Mouse (Mus musculus): ENCODE results near the gene Tma7. TPM values are rescaled to one million over a fixed set of nuclear protein-coding genes. Genes with fewer than 3 reads are reported as not detected.

Tma7 gene
- polyA plus RNA-seq, 1 experiment = 97.9 TPM

DNA sequence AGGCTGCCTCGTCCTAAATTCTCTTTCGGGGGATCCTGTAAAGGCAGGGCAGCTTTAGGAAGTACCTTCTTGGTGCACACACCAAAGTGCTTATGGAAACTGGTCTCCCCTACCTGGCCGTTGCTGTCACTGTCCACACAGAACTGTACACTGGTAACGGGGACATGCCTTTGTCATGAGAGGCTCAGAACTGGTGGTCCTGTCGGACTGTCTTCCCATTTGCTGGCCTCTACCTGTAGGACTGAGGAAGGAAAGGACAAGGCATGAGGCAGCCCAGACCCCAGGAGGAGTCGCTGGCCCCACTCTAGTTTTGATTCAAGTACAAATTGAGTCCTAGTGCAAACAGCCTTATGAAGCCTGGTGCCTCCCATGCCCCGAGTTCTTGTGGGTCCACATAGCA, 51.4 kb downstream of the Tma7 start:
- no peaks in the 10 kb centered on the region for H3K36me3 ChIP-seq (ENCODE audit: control insufficient read depth)
- H3K27me3 ChIP-seq (ENCODE audit: control insufficient read depth) = no peaks in the 10 kb centered on the region
- H3K4me1 ChIP-seq (ENCODE audit: control insufficient read depth) = peaks cover 16% of the 10 kb centered on the region
- no peaks in the 10 kb centered on the region for H3K9me3 ChIP-seq (ENCODE audit: control insufficient read depth, low read length)
- no peak overlapping the region for H3K4me3 ChIP-seq (replicated peaks)
- no peak for TF ChIP-seq GATA1 (IDR thresholded peaks at IDR 0.05; ENCODE audit: low read length)
- TF ChIP-seq TAL1 (IDR thresholded peaks at IDR 0.05; ENCODE audit: low read length) = no peak

DNA sequence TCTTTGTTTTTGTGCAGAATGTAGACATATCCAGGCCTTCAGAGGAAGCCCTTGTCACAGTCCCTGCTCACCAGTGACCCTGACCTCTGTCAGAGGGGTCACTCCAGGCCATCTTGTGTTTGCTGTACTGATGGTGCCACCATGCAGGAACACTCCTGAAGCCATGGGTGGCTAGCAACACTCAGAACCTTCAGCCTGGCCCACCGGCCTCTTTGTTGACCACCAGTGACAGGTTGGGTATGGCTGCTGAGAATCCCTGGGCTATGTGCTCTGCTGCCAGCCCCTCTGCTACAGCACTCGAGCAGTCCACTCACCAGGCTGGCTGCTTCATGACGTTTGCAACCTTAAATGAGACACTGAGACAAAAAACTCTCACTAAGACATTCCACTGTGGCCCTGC, 52.1 kb downstream of the Tma7 start:
- Histone ChIP-seq H3K4me1 (ENCODE audit: control insufficient read depth) (peaks cover 16% of the 10 kb centered on the region), H3K27me3 (ENCODE audit: control insufficient read depth) (no peaks in the 10 kb centered on the region), H3K9me3 (ENCODE audit: control insufficient read depth, low read length) (no peaks in the 10 kb centered on the region), H3K36me3 (ENCODE audit: control insufficient read depth) (no peaks in the 10 kb centered on the region), H3K4me3 (replicated peaks) (no peak overlapping the region)
- TF ChIP-seq TAL1 (IDR thresholded peaks at IDR 0.05; ENCODE audit: low read length) = no peak
- TF ChIP-seq GATA1 (IDR thresholded peaks at IDR 0.05; ENCODE audit: low read length) = no peak

DNA sequence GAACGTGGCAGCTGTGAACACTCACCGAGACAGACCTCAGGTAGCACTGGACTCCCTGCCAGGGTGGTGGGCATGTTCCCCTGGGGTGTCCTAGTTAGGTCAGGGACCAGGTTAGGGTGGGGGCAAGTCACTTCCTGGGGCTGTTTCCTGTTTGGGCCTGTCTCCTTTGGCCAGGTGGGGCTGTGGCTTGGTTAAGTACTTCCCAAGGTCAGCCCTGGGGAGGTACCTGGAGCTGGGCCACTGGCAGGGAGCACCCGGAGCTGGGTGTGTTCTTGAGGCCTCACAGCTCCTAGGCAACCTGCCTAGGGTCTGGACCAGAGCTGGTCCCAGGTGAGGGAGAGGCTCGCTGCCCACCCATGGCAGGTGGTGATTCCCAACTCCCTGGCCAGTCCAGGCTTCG, 53.5 kb downstream of the Tma7 start:
- Histone ChIP-seq H3K9me3 (ENCODE audit: control insufficient read depth, low read length) (no peaks in the 10 kb centered on the region), H3K27me3 (ENCODE audit: control insufficient read depth) (no peaks in the 10 kb centered on the region), H3K36me3 (ENCODE audit: control insufficient read depth) (no peaks in the 10 kb centered on the region), H3K4me3 (replicated peaks) (no peak overlapping the region), H3K4me1 (ENCODE audit: control insufficient read depth) (peaks cover 16% of the 10 kb centered on the region)
- TF ChIP-seq GATA1 (IDR thresholded peaks at IDR 0.05; ENCODE audit: low read length) = no peak
- TF ChIP-seq TAL1 (IDR thresholded peaks at IDR 0.05; ENCODE audit: low read length) = no peak

DNA sequence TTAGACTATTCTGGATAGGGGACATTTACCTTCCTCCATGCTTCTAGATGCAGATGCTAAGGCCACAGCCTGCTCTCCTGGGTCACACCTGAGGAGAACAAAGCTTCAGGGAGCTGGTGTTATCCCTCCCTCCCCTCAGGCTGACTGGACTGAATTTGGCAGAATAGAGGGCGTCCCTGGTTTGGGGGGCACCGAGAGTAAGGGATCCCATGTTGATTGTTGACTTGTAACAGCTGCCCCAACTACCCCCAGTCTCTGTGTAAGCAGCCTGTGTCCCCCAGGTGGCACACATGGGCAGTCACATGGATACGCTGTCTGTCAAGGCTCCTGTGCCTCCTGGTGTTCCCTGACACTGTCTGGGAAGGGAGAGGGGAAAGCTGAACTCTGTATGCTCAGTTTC, 54.0 kb downstream of the Tma7 start:
- Histone ChIP-seq H3K4me3 (replicated peaks) (no peak overlapping the region), H3K27me3 (ENCODE audit: control insufficient read depth) (no peaks in the 10 kb centered on the region), H3K36me3 (ENCODE audit: control insufficient read depth) (no peaks in the 10 kb centered on the region), H3K9me3 (ENCODE audit: control insufficient read depth, low read length) (no peaks in the 10 kb centered on the region), H3K4me1 (ENCODE audit: control insufficient read depth) (peaks cover 16% of the 10 kb centered on the region)
- TF ChIP-seq TAL1 (IDR thresholded peaks at IDR 0.05; ENCODE audit: low read length) = no peak
- TF ChIP-seq GATA1 (IDR thresholded peaks at IDR 0.05; ENCODE audit: low read length) = no peak

DNA sequence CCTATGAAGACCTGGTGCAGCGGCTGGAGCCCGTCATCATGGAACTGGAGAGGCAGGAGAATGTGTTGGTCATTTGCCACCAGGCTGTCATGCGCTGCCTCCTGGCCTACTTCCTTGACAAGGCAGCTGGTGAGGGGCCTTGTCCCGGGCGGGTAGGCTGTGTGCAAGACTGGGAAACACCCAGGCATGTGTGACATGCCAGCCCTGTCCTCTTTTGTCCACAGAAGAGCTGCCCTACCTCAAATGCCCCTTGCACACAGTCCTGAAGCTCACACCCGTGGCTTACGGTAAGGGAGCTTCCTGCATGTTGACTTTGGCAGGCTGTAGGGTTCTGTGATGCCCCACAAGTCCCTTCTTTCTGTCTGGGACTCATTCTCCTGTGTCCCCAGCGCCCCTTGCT, 54.9 kb downstream of the Tma7 start:
- Histone ChIP-seq H3K4me1 (ENCODE audit: control insufficient read depth) (peaks cover 12% of the 10 kb centered on the region), H3K27me3 (ENCODE audit: control insufficient read depth) (no peaks in the 10 kb centered on the region), H3K9me3 (ENCODE audit: control insufficient read depth, low read length) (no peaks in the 10 kb centered on the region), H3K4me3 (replicated peaks) (no peak overlapping the region), H3K36me3 (ENCODE audit: control insufficient read depth) (no peaks in the 10 kb centered on the region)
- TF ChIP-seq GATA1 (IDR thresholded peaks at IDR 0.05; ENCODE audit: low read length) = no peak
- no peak for TF ChIP-seq TAL1 (IDR thresholded peaks at IDR 0.05; ENCODE audit: low read length)

Other genes starting within 250 kb of the Tma7 start
- gene Slc26a6, start 229.3 kb downstream of the Tma7 start, polyA plus RNA-seq (2012) = 0.15 and 0.26 TPM in 2 replicates
- not detected in 2 replicates for gene Tmem89, start 168.0 kb downstream of the Tma7 start, polyA plus RNA-seq (2012)
- 51.8 and 56.5 TPM in 2 replicates for gene Uqcrc1, start 146.0 kb downstream of the Tma7 start, polyA plus RNA-seq (2012)
- 0.02 and 0.05 TPM in 2 replicates for gene Col7a1, start 129.0 kb downstream of the Tma7 start, polyA plus RNA-seq (2012)
- gene Ucn2, start 96.6 kb downstream of the Tma7 start, polyA plus RNA-seq (2012) = not detected in 2 replicates
- 0.04 and 0.05 TPM in 2 replicates for gene Pfkfb4, start 90.8 kb downstream of the Tma7 start, polyA plus RNA-seq (2012)
- gene Shisa5, start 44.0 kb downstream of the Tma7 start, polyA plus RNA-seq (2012) = 2.0 and 2.6 TPM in 2 replicates
- 0.74 and 1.6 TPM in 2 replicates for gene Trex1, start 22.9 kb downstream of the Tma7 start, polyA plus RNA-seq (2012)
- 0.22 and 0.27 TPM in 2 replicates for gene Atrip, start 8.5 kb downstream of the Tma7 start, polyA plus RNA-seq (2012)
- gene Ccdc51, start 94 bp downstream of the Tma7 start, polyA plus RNA-seq (2012) = 0.84 and 0.85 TPM in 2 replicates
- gene Plxnb1, start 12.8 kb upstream of the Tma7 start, polyA plus RNA-seq (2012) = under 0.01 and 0.07 TPM in 2 replicates
- not detected in 2 replicates for gene Fbxw21, start 79.5 kb upstream of the Tma7 start, polyA plus RNA-seq (2012)
- not detected in 2 replicates for gene Fbxw13, start 113.4 kb upstream of the Tma7 start, polyA plus RNA-seq (2012)
- not detected in 2 replicates for gene Fbxw20, start 152.2 kb upstream of the Tma7 start, polyA plus RNA-seq (2012)
- gene Fbxw14, start 205.1 kb upstream of the Tma7 start, polyA plus RNA-seq (2012) = not detected in 2 replicates

All from erythroblast, embryonic 14.5 days (primary cell).